Mouse (Mus musculus): ENCODE measurements around the gene Wfdc1. TPM values are rescaled to one million over a fixed set of nuclear protein-coding genes. Genes with fewer than 3 reads are reported as not detected.

Gene Wfdc1
- polyA plus RNA-seq, 1 experiment from 2014 or later = 2.1 TPM

DNA sequence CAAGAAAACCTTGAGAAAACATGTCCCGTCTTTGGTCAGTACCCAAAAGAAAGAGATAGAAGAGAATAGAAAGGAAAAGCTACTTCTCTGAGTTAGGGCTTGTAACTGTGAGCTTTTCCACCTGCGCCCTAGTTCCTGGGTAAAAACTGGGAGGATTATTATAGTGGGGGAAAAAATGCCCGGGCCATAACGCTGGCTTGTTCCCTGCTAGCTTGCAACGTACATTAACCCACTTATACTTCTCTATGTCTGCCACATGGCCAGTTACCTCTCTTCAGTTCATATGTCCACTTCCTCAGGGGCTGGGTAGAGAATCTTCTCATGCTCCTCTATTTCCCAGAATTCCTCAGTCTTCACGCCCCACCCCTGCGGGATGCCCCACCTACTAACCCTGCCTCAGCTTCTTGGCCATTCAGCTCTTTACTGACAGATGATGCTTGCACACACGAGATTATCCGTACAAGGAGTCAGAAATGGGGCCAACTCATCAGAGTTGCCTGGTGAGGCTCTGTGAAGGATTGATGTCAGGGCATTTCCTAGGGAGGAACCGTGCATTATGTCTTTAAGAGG is 70.3 kb downstream of the Wfdc1 start:
- Histone ChIP-seq H3K9ac (ENCODE audit: low read depth, low read length) (no peak overlapping the region), H3K4me1 (ENCODE audit: control insufficient read depth, insufficient read depth, low read length) (0 out of 2 replicates have a peak, but pooled peaks cover 9% of the 10 kb centered on the region), H3K4me3 (ENCODE audit: low read depth, low read length) (no peak overlapping the region), H3K36me3 (ENCODE audit: control insufficient read depth, insufficient read depth, low read length) (no peaks in the 10 kb centered on the region), H3K9me3 (replicated peaks; ENCODE audit: control insufficient read depth, low read length) (no peaks in the 10 kb centered on the region), H3K27ac (ENCODE audit: low read depth, low read length) (no peak overlapping the region), H3K4me2 (no peak overlapping the region), H3K27me3 (ENCODE audit: control insufficient read depth, insufficient read depth, low read length) (0 out of 2 replicates have a peak, but pooled peaks cover 3% of the 10 kb centered on the region)
- no peak for ATAC-seq (replicated peaks; ENCODE audit: insufficient number of reproducible peaks, low FRiP score, low TSS enrichment)
- whole genome bisulfite sequencing (ENCODE audit: insufficient replicate concordance) = 86% methylated on average over 10 of the region's 10 CpGs

DNA sequence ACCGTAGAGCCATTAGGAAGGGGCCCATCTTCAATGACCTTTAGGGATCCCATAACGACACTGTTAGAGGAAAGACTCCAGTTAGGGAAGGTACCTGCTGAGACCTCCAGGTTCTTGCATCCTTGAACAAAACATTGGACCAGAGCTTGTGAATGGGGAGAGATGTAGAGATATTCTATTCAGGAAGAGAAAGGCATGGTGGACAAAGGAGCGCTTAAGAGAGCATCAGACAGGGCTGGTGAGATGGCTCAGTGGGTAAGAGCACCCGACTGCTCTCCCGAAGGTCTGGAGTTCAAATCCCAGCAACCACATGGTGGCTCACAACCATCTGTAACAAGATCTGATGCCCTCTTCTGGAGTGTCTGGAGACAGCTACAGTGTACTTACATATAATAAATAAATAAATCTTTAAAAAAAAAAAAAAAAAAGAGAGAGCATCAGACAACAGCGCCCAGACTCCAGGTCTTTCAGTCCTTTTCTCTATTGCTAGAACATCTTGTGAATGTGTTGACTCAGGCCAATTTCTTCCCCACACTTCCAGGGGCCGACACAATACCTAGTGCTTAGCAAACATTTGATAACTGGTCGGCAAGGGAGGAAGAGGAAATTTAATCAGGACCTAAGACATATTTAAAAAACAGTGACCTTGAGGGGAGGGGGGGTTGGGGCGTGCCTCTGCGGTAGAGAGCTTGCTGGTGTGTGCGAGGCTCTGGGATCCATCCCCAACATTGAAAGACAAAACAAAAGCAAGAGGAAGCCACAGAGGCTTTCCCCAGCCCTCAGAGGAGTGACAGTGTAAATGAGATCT is 71.1 kb downstream of the Wfdc1 start:
- Histone ChIP-seq H3K4me2 (no peak overlapping the region), H3K9me3 (replicated peaks; ENCODE audit: control insufficient read depth, low read length) (no peaks in the 10 kb centered on the region), H3K4me1 (ENCODE audit: control insufficient read depth, insufficient read depth, low read length) (0 out of 2 replicates have a peak, but pooled peaks cover 9% of the 10 kb centered on the region), H3K9ac (ENCODE audit: low read depth, low read length) (no peak overlapping the region), H3K27ac (ENCODE audit: low read depth, low read length) (no peak overlapping the region), H3K4me3 (ENCODE audit: low read depth, low read length) (no peak overlapping the region), H3K36me3 (ENCODE audit: control insufficient read depth, insufficient read depth, low read length) (no peaks in the 10 kb centered on the region), H3K27me3 (ENCODE audit: control insufficient read depth, insufficient read depth, low read length) (0 out of 2 replicates have a peak, but pooled peaks cover 3% of the 10 kb centered on the region)
- ATAC-seq (replicated peaks; ENCODE audit: insufficient number of reproducible peaks, low FRiP score, low TSS enrichment) = no peak
- WGBS (ENCODE audit: insufficient replicate concordance) = 65% methylated on average over 11 of the region's 11 CpGs

Other genes with a start within 250 kb of the Wfdc1 start
- gene Osgin1, start 232.2 kb upstream of the Wfdc1 start, polyA plus RNA-seq (2014; fragmentation: Nextera tagmentation; extraction: Ambion mirVana) = 0.39 and 0.94 TPM in 2 replicates
- gene Necab2, start 219.6 kb upstream of the Wfdc1 start, polyA plus RNA-seq (2014; fragmentation: Nextera tagmentation; extraction: Ambion mirVana) = 1.4 and 2.0 TPM in 2 replicates
- gene Slc38a8, start 164.7 kb upstream of the Wfdc1 start, polyA plus RNA-seq (2014; fragmentation: Nextera tagmentation; extraction: Ambion mirVana) = not detected in 2 replicates
- 63.6 and 80.5 TPM in 2 replicates for gene Mbtps1, start 107.6 kb upstream of the Wfdc1 start, polyA plus RNA-seq (2014; fragmentation: Nextera tagmentation; extraction: Ambion mirVana)
- gene Hsdl1, start 91.2 kb upstream of the Wfdc1 start, polyA plus RNA-seq (2014; fragmentation: Nextera tagmentation; extraction: Ambion mirVana) = 36.3 and 37.3 TPM in 2 replicates
- gene Dnaaf1, start 91.1 kb upstream of the Wfdc1 start, polyA plus RNA-seq (2014; fragmentation: Nextera tagmentation; extraction: Ambion mirVana) = 0.26 and 0.38 TPM in 2 replicates
- gene Taf1c, start 61.1 kb upstream of the Wfdc1 start, polyA plus RNA-seq (2014; fragmentation: Nextera tagmentation; extraction: Ambion mirVana) = 7.1 and 8.0 TPM in 2 replicates
- gene Adad2, start 53.6 kb upstream of the Wfdc1 start, polyA plus RNA-seq (2014; fragmentation: Nextera tagmentation; extraction: Ambion mirVana) = not detected in 2 replicates
- not detected in 2 replicates for gene Kcng4, start 30.7 kb upstream of the Wfdc1 start, polyA plus RNA-seq (2014; fragmentation: Nextera tagmentation; extraction: Ambion mirVana)
- gene Atp2c2, start 33.6 kb downstream of the Wfdc1 start, polyA plus RNA-seq (2014; fragmentation: Nextera tagmentation; extraction: Ambion mirVana) = 0.14 and 0.24 TPM in 2 replicates
- 10.2 and 12.9 TPM in 2 replicates for gene Tldc1, start 112.1 kb downstream of the Wfdc1 start, polyA plus RNA-seq (2014; fragmentation: Nextera tagmentation; extraction: Ambion mirVana)
- 110 and 142 TPM in 2 replicates for gene Cotl1, start 174.2 kb downstream of the Wfdc1 start, polyA plus RNA-seq (2014; fragmentation: Nextera tagmentation; extraction: Ambion mirVana)
- gene Klhl36, start 195.9 kb downstream of the Wfdc1 start, polyA plus RNA-seq (2014; fragmentation: Nextera tagmentation; extraction: Ambion mirVana) = 8.6 and 8.9 TPM in 2 replicates
- gene Usp10, start 244.0 kb downstream of the Wfdc1 start, polyA plus RNA-seq (2014; fragmentation: Nextera tagmentation; extraction: Ambion mirVana) = 99.2 and 104 TPM in 2 replicates
- gene Gm20388, start 244.5 kb downstream of the Wfdc1 start, polyA plus RNA-seq (2014; fragmentation: Nextera tagmentation; extraction: Ambion mirVana) = 6.4 TPM in 1 of 2 replicates, not detected in the other